Mouse (Mus musculus) skeletal muscle tissue, adult 2 months (tissue): Measurements from ENCODE around the gene Rsg1.

Experiments used
- DNase-seq: peaks from one replicate; pipeline ENCODE4 v3.0.0-alpha.2; 2012; ENCODE audit warnings: low read depth, low spot score

Gene Rsg1

DNA sequence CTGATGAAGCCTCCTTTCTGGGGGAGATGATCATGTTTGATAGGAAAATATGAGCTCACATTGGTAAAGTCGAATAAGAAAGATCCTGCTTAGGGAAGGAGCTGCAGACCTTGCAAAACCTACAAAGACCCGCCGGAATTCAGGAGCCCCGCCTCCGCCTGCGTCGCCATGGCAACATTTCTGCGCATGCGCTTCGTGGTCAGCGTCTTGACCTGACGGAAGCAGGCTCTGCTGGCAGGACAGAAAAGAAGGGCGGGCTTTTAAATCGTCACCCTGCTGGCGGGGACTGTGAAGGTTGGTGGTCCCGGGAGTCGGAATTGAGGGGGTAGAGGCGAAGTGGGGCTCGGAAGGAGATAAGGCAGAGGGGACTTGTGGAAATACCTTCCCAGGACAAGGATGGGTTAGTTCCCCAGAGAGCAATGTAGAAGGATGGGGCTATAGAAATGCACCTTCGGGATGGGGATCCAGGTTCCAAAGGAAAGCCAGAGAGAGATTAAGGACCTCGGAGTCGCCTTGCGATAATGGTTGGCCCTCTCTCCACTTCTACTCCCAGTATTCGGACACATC lies at the start of gene Rsg1:
Rsg1 (plus strand) TSS at position 187 of the 567 bp plus-strand sequence.
- peak; percentile 93 for DNase-seq

DNA sequence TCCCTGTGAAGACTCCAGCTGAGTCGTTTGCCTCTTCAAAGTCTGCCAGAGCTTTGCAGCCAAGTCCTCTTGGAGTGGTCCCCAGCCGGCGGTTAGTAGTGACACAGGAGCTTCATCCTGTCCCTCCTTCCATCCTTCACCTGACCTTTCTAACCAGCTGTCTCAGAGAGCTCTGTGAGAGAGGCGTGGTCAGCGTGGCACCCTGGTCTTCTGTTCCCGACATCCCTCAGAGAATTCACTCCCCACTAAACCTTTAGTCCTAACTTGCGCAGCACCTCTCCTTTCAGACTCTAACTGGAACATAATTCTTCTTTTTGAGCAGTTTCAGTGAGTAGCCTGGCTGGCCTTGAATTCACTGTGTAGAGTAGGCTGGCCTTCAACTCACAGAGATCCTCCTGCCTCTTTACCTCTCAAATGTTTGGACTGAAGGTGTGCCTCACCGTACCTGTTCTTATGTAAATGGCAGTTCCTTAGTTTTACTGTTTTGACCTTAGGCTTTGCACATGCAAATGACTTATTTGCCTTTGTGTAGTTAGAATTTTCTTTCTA lies 47.9 kb upstream of the Rsg1 start:
- no peak for DNase-seq

DNA sequence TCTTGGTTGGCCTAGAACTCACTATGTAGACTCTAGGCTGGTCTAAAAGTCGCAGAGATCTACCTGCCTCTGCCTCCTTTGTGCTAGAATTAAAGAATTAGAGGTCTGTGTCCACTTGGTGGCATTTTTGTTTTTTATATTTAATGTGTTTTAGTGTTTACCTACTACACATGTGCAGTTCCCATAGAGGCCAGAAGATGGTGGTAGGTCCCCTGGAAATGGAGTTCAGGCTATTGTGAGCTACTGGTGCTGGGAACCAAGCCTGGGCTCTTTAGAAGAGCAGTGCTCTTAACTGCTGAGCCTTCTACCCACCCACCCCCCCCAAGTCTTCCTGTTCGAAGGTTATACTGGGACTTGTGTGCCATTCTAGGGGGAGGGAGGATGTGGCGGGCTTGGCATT lies 46.6 kb upstream of the Rsg1 start:
- no peak for DNase-seq

DNA sequence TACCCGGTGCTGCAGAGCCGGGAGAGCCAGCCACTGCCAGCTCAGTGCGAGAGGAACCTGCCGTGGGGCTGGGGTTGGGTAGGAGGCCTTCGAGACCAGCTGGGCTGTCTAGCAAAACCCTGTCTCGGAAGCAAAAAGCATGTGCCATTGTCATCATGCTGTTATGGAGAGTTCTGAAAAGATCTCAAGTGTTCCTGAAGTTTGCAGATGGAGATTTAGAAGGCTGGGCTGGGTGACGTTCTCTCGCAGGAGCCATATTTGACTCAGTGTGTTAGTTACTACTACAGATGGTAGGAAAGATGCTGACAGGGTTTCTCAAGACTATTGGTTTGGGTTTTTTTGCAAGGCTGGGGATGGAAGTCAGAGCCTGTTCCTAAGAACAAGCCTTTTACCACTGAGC lies 41.6 kb upstream of the Rsg1 start:
- no peak for DNase-seq

DNA sequence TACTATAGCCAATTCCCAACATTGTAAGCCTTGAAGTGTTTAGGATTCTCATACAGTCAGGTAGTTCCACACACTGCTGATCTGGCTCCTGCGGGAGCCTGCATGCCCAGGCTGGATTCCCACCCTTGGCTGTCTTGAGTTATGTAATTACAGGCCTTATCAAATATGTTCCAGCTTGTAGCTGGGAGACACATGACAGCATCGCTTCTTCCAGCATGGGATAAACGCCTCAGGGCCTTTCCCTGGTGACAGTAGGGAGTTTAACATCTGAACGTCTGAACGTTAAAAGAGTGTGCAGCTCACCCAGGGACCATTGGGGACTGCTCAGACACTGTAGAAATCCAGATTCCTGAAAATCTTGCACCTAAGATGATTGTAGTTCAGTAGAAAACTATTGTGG lies 38.0 kb upstream of the Rsg1 start:
- peak; percentile 38 for DNase-seq

DNA sequence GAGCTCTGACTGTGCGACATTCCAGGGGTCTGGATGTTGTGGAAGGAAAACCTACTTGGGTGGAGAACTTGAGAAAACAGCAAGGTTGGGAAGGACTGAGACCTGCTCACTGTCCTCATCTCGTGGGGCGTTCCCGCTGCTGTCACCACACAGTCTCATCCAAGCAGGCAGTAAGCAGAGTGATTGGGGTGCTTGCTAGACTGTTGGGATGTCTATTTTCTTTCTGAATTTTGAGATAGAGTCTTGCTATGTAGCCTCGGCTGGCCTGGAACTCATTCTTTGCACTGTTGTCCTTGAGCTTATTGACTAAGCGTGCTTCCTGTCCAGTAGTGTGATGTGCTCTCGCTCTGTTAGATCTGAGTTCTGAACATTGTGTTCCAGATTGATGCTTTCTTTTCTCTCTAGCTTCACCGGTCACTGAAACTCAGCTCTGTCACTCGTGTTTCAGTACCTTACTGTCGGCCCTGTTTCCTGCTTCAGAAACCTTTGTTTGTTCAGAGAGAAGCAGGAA lies 37.4 kb upstream of the Rsg1 start:
- no peak for DNase-seq

DNA sequence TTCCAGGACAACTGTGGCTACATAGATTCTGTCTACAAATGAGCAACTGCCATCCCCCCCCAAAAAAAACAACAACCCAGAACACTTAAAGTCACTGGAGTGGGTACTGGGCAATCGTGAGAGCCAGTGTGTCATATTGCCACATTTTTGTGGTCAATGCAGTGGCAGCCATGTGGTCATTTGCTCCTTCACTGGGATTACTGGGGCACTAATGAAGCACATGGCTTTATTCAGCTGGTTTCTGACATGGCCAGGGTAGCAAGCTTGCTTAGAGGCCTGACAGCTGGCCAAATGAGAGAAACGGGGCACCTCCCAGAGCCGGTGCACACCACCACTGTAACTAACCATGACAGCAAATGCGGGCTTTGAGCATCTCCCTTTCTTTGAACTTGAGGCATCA lies 35.3 kb upstream of the Rsg1 start:
- DNase-seq, result no peak

DNA sequence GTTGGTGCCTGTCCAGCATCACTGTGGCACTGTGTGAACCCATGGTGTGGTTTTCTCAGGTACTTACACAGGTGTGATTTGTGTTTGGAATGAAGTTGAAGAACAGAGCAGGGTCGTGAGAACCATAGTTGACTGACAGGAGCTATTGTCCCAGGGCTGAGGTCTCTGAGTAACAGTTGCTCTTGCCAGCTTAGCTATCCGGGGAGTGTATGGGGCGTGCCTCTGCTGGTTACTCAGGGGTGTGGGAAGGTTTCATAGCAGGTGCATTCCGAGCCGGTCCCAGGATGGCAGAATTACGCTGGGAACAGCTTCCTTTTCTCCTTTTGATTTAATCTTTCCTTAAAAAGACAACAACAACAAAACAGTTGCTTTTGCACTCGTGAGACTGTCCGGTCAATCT lies 32.9 kb upstream of the Rsg1 start:
- DNase-seq, result no peak

DNA sequence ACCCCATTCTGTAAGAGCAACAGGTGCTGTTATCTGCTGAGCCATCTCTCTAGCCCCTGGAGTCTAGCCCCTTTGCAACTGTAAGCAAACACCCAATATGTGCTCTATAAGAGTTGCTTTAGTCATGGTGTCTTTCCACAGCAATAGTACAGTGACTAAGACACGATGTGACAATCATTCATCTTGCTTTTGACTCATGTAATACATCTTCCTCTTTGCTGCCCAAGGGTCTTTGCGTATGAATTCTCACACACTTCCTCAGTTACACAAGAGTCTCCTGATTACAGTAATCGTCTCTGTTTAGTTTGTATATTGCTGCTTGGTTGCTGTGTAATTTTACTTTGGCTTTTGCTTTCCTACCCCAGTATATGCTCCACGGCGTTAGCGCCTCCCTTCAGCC lies 31.8 kb upstream of the Rsg1 start:
- no peak for DNase-seq

DNA sequence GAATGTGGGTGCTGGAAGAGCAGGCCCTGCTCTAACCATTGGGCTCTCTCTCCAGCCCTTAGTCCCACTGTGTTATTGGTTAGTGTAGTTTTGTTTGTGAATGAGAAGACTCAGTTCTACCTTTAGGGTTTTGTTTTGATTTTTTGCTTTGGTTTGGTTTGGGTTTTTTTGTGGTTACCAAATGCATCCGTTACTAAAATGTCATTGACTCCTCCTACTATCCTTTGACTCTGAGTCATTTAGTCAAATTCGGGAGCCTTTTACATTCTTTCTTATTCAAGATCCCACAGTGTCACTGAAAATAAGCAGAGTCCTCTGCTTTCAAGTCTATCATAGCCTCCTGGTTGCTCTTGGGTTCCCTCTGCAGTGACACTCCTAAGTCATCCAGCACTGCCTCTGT lies 29.8 kb upstream of the Rsg1 start:
- no peak for DNase-seq

DNA sequence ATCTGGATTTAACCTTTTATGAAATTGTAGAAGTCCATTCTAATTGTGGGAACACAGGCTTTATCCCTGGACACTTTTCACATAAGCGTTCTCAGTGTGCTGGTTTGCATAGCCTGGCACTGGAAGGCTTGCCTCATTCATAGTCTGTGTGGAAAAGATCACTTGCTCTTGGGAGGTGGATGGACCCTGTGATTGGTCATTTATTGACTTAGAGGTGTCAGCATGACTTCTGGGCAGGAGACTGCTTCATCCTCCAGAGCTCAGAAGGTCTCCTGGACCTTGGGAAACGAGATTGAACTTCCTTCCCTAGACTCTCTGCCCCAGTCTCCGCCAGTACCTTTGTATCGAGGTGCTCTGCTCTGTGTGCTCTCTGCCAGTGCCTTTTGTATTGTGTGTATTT lies 29.3 kb upstream of the Rsg1 start:
- DNase-seq, result no peak

DNA sequence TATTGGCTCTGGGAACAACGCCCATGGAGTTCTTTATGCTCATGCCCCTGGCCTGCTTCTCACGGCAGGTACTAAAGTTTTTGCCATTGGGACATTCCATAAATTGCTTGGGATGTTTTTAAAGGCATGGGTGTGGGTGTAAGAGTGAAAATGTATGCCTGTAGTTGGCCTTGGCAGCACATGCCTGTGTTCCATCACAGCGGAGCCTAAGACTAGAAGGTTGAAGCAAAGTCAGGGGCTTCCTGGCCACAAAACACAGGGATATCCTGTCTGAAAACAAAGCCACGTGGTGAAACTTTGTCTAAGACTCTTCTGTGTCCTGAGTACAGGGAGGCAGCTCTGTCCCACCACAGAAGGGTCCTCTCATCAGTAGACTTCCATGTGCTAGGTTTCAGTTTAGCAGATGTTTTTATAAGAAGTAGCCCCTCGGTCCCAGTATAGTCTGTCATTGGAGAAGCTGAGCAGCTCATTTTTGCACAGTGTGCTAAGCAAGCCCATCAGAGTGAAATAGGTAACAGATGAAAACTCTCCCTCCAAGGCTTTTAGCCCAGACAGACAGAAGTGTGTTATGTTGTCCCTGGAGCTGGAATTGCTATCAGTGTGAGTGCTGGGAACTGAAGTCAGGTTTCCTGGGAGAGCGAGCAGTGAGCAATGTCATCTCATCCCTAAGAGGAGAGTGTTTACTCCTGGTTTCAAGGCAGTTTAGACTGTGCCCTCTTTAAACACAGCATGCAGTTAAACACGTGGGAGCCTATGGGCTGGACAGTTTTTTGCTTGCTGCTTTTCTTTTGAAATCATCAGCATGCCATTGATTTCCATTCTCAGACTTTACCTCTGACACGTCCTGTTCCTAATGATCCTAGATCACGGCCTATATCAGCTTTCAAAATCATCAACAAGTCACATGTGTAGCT lies 26.6 kb upstream of the Rsg1 start:
- DNase-seq, result no peak

DNA sequence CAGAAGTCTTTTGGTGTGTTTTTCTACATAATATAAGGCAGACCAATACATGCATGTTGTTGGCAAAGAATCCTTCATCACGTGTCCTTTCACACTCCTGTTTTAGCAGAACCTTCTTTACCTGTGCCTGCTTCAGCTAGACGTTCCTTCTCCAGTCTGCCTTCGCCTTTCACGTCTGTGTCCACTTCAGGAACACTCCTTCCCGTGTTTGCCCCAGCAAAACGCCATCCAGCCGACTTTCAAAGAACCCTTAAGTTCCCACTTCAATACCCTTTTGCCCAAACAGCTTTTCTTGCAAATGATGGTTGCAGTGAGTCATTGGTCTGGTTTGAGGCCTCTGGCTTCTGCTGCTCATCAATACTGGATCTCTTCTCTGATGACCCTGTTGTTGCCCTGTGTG lies 22.5 kb upstream of the Rsg1 start:
- no peak for DNase-seq

DNA sequence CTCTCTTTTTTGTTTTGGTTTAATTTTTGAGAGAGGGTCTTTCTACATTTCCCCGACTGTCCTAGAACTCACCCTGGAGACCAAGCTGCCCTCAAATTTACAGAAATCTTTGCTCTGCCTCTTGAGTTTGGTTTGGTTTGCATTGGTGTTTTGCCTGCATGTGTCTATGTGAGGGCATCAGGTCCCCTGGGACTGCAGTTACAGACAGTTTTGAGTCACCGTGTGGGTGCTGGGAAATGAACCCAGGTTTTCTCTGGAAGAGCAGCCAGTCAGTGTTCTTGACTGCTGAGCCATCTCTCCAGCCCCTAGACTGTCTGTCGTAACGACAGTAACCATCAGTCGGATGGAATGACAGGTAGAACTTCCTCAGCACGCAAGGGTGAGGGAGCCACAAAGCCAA lies 19.2 kb upstream of the Rsg1 start:
- no peak for DNase-seq

DNA sequence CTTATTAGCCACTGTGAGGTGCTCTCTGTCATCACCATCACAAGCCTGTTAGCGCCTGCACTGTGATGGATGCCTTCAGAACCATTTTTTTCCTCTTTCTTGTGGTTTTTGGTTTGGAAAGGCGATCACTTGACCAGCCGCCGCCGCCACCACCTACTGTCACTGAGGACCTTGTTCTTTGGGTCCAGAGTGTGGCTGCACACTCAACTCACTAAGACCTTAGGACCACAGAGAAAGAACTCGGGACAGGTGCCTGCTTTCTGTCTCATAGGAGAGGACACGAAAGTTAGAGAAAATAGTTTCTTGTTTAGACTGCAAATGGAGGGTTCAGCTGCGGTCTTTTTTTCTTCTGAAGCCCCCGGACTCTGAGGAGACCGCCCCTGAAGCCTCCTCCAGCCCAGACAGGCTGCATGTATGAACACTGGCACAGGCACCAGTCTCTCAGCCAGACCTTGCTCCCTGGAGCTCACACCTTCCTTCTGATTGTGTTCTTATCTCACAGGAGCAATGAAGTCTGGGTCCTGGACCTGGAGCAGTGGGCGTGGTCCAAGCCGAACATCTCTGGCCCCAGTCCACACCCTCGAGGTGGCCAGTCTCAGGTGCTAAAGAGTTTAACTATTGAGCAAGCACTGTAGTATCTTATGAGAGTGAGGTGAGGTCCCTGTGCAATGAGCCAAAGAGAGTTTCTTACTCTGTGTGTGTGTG lies 16.6 kb upstream of the Rsg1 start:
- DNase-seq, result no peak

DNA sequence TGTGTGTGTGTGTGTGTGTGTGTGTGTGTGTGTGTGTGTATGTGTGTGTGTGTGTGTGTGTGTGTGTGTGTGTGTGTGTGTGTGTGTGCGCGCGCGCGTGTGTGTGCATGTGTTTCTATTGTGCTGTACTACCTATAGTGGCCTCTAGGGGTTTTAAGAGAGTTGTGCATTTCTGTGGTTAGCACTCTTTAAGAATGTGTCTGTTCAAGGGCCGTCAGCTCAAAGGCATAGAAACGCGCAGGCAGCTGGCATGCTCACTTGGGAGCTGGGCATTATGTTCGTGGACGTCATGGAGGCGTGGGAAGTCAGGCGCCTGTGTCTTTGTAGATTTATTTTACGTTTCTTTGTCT lies 16.1 kb upstream of the Rsg1 start:
- no peak for DNase-seq

DNA sequence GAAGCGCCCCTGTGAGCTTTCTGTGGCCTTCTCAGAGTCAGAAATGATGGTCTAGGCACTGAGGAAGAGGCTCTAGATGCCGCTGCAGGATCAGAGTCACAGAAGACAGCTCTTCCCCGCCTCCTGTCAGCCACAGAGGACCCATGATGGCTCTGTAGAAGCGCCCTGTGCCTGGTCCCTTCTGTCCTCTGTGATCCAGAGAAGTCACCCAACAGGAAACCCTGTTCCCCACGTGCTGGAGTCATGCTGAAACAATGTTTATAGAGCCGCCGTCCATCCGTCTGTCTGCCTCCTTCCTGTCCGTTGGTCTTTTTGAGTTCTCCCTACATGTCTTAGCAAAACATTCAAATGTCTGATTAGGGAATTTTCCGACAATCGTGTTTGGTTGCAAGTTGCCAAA lies 12.8 kb upstream of the Rsg1 start:
- no peak for DNase-seq

DNA sequence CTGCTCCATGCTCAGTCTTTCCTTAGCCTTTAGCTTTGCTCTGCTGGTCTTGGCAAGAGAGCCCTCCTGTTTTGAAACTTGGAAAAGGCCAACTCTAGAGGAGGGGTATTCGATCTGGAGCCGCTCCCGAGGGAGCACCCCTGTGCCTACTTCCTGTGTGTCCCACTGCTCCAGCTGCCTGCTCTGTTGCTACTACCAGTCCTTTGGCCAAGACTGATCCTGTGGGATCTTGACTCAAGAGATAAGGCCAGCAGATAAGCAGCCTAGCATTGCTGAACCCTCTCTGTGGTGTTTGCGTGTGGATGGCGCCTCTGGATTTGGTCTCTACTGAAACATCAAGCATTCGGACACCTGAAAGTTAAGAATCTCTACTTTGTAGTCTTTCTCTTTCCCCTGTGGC lies 11.6 kb upstream of the Rsg1 start:
- no peak for DNase-seq

DNA sequence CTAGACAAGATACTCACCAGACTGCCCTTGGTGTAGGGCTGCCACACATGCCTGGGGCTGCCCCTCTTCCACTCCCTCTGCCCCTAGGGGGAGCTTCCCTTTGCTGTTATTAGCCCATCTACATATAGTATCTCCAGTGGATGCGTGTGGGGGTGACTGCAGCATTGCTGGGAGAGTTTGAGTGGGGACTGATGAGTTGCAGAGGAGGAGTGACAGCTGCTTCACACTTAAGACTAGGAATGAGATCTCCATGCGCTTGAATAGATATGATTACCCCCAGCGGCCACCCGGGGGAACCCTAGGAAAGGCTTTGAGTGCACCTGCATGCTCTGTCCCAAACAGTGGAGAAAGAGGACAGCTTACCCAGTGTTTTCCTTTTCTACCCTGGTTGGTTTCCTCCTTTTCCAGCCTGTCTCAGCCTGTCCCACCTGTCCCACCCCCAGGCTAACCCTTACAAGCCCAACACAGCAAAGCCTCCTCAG lies 9.1 kb upstream of the Rsg1 start:
- DNase-seq, result no peak

DNA sequence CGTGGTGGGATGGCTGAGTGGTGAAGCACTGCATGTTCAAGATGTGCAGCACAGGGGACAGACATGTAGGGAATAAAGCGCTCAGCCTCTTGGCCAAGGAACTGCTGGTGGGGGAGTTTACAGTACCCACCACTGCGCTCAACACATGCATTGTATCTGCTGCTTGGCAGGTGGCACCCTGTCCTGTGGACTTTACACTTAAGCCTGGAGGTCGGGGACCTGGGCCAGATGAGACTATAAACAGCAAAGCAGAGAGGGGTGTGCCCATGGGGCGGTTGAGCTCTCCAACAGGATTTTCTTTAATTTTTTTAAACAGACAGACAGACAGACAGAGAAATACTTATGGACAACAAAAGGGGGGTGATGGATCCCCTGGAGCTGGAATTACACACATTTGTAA lies 6.7 kb upstream of the Rsg1 start:
- no peak for DNase-seq

DNA sequence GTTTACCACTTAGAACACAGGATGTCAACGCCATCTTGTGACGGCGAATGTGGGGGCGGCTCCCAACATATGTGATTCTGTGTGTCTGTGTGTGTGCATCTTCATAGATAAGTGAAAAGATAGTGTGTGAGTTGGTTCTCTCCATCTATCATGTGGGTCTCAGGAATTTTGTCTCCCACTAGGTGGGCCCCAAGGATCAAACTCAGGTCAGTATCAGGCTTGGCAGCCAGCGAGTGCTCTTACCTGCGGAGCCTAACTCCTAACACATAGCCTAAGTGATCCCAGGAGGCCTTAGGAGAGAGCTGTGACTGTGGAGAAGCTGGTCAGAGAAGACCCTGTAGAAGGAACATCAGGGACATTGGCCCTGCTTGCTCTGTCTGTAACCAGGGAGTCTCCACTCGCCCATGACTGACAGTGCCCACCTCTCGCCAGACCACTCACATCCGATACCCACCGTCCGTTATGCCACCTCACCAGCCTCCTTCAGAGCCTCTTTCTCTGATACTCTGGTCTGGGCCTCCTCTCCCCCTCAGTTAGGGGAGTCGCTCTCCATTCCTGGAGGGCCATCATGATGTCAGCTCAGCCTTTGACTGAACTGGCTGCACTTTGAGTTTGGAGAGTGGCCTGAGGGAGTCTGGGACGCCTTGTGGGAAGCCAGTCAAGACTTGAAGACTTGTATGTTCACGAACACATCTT lies 3.1 kb upstream of the Rsg1 start:
- peak; percentile 29 for DNase-seq

DNA sequence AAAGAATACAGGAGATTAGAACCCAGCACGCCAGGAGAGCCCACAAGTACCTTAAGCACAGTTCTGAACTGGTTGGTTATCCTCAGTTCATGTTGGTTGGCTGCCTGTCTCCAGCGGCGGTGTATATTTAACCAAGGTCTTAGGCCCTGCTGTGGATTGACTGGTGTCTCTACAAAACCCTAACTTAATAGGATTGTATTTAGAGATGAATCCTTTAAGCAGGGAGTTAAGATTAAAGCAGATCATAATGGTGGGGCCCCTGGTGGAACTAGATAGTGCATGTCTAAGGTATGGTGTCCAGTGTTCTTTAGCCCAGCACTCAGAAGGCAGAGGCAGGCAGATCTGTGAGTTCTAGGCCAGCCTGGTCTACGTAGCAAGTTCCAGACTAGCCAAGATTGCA lies 2.1 kb upstream of the Rsg1 start:
- no peak for DNase-seq
